Mouse (Mus musculus): ENCODE measurements at regions not wholly inside any gene's neighbourhood (a gene's known extent, or its start where the extent isn't known, plus 50 kb on each side); places are given as distances from the start of the nearest gene placed in this dataset.

DNA sequence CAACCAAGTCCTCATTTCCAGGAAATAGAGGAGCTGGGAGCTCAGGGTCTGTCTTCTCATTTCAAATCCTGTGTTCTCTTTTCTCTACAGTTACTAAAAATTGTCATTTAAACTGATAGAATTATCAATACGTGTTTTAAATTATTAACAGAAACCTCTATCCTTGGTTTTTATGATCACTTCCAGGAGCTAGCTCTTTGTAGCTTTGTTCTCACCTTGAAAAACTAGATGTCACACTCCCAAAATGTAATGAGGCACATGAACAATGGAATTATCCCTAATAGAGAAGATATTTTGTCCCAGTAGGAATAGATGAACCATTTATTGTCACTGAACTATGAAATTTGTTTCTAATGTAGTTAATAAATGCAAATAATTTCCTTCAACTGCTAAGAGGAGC lies 60.0 kb upstream of the Fam216b start:
- Histone ChIP-seq H3K9ac (ENCODE audit: insufficient read depth, low read depth, low read length, poor library complexity, severe bottlenecking) (no peak overlapping the region), H3K9me3 (ENCODE audit: control insufficient read depth, insufficient read depth, low read depth, low read length) (no peaks in the 10 kb centered on the region), H3K36me3 (ENCODE audit: control insufficient read depth, insufficient read depth, low read length, poor library complexity, severe bottlenecking) (no peaks in the 10 kb centered on the region), H3K4me3 (ENCODE audit: insufficient read depth in 1 of 2, low read depth in 1 of 2, low read length in 2 of 2, poor library complexity in 1 of 2, severe bottlenecking in 1 of 2) (no peak overlapping the region), H3K27ac (ENCODE audit: insufficient read depth, low read depth, low read length, poor library complexity, severe bottlenecking) (no peak overlapping the region), H3K4me1 (ENCODE audit: control insufficient read depth in 2 of 2, insufficient read depth in 2 of 2, low read length in 2 of 2, poor library complexity in 1 of 2) (peaks cover 2 to 3% of the 10 kb centered on the region in 2 experiments; a peak in 2 of 4 replicates)
- TF ChIP-seq MAFK (IDR thresholded peaks at IDR 0.05; ENCODE audit: insufficient read depth, low read depth, low read length) (no peak), CHD2 (IDR thresholded peaks at IDR 0.05; ENCODE audit: low read depth, low read length) (no peak), ZC3H11A (IDR thresholded peaks at IDR 0.05; ENCODE audit: borderline replicate concordance, low read depth, low read length) (no peak), HCFC1 (IDR thresholded peaks at IDR 0.05; ENCODE audit: borderline replicate concordance, insufficient read depth, low read length) (no peak), ZNF384 (IDR thresholded peaks at IDR 0.05; ENCODE audit: low read depth, low read length) (no peak)
- in situ Hi-C loops (cut with MboI; ENCODE audit: low sequenced_read_pairs in 2 of 2, unreplicated experiment in 2 of 2): no loop called here
- no peak for DNase-seq (ENCODE audit: low read depth, low spot score)

DNA sequence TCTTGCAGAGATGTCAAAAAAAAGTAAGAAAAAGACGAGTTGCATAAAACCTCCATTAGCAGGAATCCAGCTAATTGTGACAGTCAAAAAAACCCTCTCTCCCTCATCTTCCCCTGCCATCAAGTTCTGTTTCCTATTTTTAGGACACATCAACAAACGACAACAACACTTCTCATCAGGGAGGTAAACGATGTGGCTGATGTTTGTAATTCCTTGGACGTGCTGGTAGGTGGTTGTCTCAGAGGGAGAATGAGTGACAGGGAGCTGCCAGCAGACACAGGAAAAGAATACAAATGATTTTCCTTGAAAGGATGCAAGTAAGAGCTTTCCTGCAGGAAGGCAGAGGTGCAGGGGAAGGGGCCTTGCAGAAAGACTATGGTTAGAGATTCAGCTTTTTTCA lies 54.9 kb upstream of the Fam216b start:
- Histone ChIP-seq H3K4me1 (ENCODE audit: control insufficient read depth in 2 of 2, insufficient read depth in 2 of 2, low read length in 2 of 2, poor library complexity in 1 of 2) (no peaks in the 10 kb centered on the region; a peak in 2 of 4 replicates), H3K36me3 (ENCODE audit: control insufficient read depth, insufficient read depth, low read length, poor library complexity, severe bottlenecking) (no peaks in the 10 kb centered on the region), H3K9me3 (ENCODE audit: control insufficient read depth, insufficient read depth, low read depth, low read length) (no peaks in the 10 kb centered on the region), H3K9ac (ENCODE audit: insufficient read depth, low read depth, low read length, poor library complexity, severe bottlenecking) (no peak overlapping the region), H3K4me3 (ENCODE audit: insufficient read depth in 1 of 2, low read depth in 1 of 2, low read length in 2 of 2, poor library complexity in 1 of 2, severe bottlenecking in 1 of 2) (no peak overlapping the region), H3K27ac (ENCODE audit: insufficient read depth, low read depth, low read length, poor library complexity, severe bottlenecking) (no peak overlapping the region)
- TF ChIP-seq HCFC1 (IDR thresholded peaks at IDR 0.05; ENCODE audit: borderline replicate concordance, insufficient read depth, low read length) (no peak), MAFK (IDR thresholded peaks at IDR 0.05; ENCODE audit: insufficient read depth, low read depth, low read length) (no peak), ZC3H11A (IDR thresholded peaks at IDR 0.05; ENCODE audit: borderline replicate concordance, low read depth, low read length) (no peak), ZNF384 (IDR thresholded peaks at IDR 0.05; ENCODE audit: low read depth, low read length) (no peak)
- DNase-seq (ENCODE audit: low read depth, low spot score): no peak
- in situ Hi-C loops (cut with MboI; ENCODE audit: low sequenced_read_pairs in 2 of 2, unreplicated experiment in 2 of 2): no loop called here

Measured in ES-E14 (cell line).